Mouse (Mus musculus) mesoderm, embryonic 11.5 days (tissue): ENCODE data around the gene Mecr.

Experiments
- DNase-seq: peaks from one replicate; pipeline ENCODE4 v3.0.0-alpha.2; 2012; ENCODE audit warnings: low read depth, low spot score

Mecr gene

GRCm38 (mm10) chr4:131836351-131836881 is 6.9 kb upstream of the Mecr start:
- peak; percentile 45 for DNase-seq

GRCm38 (mm10) chr4:131836891-131837491 is 6.3 kb upstream of the Mecr start:
- DNase-seq, result no peak

DNA sequence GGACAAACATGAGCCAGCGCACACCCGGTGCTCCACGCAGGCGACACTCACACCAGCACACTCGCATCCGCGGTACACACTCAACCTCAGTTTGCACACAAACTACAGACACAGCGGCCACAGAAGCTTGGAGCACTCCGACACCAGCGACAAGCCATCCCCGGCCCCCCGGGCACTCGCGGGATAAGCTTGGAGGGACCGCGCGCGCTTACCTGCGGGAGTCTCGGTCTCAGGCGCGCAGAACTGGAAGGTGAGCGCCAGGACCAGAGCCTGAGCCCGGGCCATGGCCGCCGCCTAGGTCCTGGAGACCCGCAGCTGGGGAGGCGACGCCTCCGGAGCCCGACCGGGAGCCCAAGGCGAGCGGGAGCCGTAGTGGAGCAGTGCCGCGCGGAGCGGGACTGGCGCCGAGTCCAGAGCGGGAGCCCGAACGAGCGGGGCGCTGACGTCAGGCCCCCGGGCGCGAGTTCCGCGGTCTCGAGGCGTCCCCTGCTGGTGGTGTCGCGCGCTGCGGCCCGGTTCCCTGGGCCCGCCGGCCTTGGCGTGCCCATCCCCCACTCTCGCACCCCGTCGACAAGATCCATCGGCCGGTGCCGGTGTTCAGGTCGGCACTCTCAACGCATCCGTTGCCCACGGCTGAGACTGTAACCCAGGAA is 5.3 kb upstream of the Mecr start, which contains the start of gene Ptpru:
Gene Ptpru, minus strand, starts transcription at position 417 of the 653 bp plus-strand sequence.
- DNase-seq, result peak; percentile 87

DNA sequence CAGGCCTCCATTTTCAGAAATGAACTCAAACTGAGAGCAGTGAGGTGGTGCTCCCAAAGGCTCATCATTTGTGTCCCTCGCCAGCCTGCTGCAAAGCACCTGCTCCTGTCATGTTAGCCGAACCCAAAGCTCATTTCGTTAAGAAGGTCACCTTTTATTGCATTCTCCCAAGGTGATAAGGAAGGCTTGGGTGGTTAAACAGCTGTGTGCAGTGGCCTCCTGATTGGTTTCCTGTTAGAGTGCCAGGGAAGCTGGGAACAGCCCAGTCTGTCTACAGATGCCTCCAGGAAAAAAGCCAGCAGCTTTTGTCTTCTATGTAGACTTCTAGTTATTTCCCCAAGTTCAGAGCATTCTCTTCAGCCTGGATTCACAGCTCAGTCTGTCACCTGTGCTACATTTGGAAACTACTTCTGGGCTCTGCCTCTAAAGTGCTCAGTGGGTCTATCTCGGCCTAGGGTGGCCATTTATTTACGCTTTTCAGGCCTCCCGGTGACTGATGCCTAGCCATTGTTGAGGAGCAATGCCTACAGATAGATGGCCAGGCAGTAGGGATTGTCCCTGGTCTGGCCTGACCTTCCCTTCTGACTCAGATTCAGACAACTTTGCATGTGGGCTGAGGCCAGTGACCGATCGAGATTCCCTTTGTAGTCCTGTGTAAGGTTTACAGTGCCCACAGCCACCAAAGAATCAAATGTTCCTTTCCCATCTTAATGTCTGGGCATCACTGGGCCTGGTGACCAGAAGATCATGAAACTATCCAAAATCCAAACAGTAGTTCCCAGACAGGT is 2.9 kb downstream of the Mecr start:
- no peak for DNase-seq

DNA sequence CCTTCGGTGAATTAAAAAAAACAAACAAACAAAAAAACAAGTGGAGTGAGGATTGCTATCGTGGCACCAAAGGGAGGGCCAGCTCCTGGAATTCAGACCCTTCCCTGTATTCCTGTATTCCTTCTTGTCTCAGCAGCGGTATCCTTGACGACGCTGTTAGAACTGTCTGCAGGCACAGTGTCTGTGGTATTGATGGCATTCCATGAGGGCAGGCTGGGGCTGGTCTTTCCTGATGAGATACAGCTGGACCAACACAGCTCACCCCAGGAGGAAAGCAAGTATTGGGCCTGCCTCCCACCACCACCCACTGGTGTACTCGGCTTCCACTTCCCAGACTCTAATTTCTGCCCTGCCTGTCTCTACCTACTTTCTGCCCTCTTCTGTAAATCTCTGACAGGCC is 4.8 kb downstream of the Mecr start:
- DNase-seq, result peak; percentile 78

- no peak for DNase-seq
Observed at GRCm38 (mm10) chr4:131849986-131850638, 6.8 kb downstream of the Mecr start.

DNA sequence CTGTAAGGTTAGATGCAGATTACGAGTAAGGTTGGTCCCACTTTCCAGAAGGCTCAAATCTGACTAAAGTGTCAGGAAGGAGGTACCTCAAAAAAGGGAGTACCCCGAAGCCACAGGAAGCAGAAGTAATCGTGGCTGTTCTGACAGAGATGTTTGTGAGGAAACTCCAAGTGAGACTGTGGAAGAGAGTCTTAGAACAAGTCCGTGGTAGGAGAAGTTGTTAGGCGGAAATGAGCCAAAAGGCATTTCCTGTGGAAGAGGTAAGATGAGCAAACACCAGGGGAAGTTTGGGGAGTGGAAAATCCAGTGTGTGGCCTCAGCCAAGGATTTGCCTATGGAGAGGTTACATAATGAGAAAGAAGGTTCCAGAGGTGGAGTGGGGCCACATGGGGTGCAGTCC is 11.7 kb downstream of the Mecr start:
- no peak for DNase-seq

GRCm38 (mm10) chr4:131860492-131861340 is 17.4 kb downstream of the Mecr start:
- peak; percentile 85 for DNase-seq

GRCm38 (mm10) chr4:131861341-131861739 is 18.1 kb downstream of the Mecr start:
- no peak for DNase-seq

- no peak for DNase-seq
Observed at GRCm38 (mm10) chr4:131872672-131873292, 29.5 kb downstream of the Mecr start.

DNA sequence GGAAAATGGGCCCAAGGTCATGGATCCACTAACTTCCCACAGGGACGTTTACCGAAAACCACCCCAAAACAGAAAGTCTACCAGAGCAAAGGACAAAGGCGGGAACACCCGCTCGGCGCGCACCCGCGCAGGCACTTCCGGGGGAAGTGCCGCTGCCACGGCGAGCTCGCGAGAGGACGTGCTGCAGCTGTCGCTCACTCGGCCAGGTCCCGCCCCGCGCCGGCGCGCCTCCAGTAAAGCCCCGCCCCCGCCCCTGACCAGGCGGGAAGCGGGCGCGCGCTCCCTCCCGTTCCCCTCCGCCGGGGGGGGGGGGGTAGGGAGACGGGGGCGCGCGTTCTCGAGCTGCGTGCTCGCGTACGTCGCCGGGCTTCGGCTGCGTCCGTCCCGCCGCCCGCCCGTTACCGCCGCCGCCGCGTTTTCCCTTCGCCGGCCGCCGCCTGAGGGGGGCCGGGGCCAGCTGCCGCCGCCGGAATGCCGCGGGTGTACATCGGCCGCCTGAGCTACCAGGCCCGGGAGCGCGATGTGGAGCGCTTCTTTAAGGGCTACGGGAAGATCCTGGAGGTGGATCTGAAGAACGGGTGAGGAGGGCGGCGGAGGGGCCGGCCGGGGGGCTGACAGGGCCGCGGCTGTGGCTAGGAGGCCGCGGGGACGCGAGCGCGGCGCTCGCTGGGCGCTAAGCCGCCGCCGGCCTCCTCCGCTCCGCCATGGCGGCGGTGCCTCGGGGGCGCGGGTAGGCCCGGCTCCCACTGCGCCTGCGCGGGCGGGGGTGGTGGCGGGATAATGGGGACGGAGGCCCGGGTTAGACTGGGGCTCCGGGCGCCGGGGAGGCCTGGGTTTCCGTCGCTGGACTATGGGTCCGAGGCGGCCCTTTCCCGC is 30.3 kb downstream of the Mecr start, which contains the start of gene Srsf4:
Gene Srsf4, plus strand, starts transcription at position 325 of the 876 bp plus-strand sequence.
- DNase-seq, result peak; percentile 98

- no peak for DNase-seq
Observed at GRCm38 (mm10) chr4:131874169-131874536, 30.9 kb downstream of the Mecr start.

DNA sequence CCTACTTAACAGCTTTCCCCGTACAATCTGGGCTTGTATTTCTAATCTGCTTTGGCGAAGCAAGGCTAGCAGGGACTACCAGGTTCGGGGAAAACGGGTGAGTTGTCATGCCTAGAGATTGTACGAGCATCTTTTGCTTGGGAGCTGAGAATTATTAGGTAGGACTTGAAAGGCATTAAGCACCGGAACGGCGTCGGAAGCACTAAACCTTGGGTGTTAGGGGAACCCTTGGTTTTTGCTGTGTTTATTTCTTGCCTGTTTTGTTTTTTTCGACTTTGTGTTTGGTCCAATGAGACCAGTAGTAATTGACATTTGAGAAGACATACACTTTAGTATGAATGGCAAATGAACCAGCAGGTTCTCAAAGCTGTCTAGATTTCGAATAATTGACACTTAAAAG is 31.3 kb downstream of the Mecr start:
- DNase-seq, result no peak

DNA sequence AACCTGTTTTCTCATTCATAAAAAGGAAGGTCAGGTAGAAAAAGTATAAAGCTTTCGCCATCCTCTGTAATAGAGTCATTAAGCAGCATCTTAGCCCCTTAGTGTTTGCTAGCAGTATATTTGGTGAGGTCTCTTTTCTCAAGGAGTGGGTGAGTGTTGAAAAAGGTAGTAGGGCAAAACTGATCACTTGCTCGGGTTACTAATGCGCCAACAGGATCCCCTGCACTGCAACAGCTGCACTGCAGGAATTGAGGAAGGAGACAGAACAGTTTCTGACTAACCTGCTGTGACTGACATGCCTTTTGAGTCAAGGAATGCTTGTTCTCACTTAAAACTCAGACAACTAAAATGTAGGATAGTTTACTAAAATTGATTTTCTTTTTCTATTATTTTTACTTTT is 32.0 kb downstream of the Mecr start:
- no peak for DNase-seq

GRCm38 (mm10) chr4:131876836-131877235 is 33.6 kb downstream of the Mecr start:
- DNase-seq, result no peak

GRCm38 (mm10) chr4:131879692-131880091 is 36.4 kb downstream of the Mecr start:
- DNase-seq, result no peak

GRCm38 (mm10) chr4:131881306-131881705 is 38.0 kb downstream of the Mecr start:
- DNase-seq, result no peak

GRCm38 (mm10) chr4:131883571-131883970 is 40.3 kb downstream of the Mecr start:
- DNase-seq, result no peak

- no peak for DNase-seq
Observed at GRCm38 (mm10) chr4:131885376-131885775, 42.1 kb downstream of the Mecr start.
